Mouse (Mus musculus) forebrain, embryonic 13.5 days (tissue): Measurements from ENCODE around the gene Itpr1. TPM values are rescaled to one million over a fixed set of nuclear protein-coding genes. Genes with fewer than 3 reads are reported as not detected.

ENCODE experiments used
- ATAC-seq: fragments of 200-750 bp; cut with Nextera tagmentation; 2 replicates; pipeline ENCODE4 v1.8.0; 2017
- H3K27ac ChIP-seq: fragments of 300-500 bp; sonication (generic); 2 replicates; pipeline ENCODE4 v1.5.1; 2015; ENCODE audit warnings: inconsistent platforms, mild to moderate bottlenecking, moderate library complexity
- H3K27me3 ChIP-seq: fragments of 300-500 bp; sonication (generic); 2 replicates; pipeline ENCODE4 v1.6.1; 2015; ENCODE audit warnings: mild to moderate bottlenecking, inconsistent platforms
- H3K36me3 ChIP-seq: fragments of 300-500 bp; sonication (generic); 2 replicates; pipeline ENCODE4 v1.6.1; 2015; ENCODE audit warnings: mild to moderate bottlenecking, inconsistent platforms; ENCODE audit not compliant: poor library complexity, severe bottlenecking
- H3K4me1 ChIP-seq: fragments of 300-500 bp; sonication (generic); 2 replicates; pipeline ENCODE4 v1.6.1; 2015; ENCODE audit warnings: inconsistent platforms
- H3K4me2 ChIP-seq: fragments of 300-500 bp; sonication (generic); 2 replicates; pipeline ENCODE4 v1.6.1; 2015; ENCODE audit warnings: inconsistent platforms, mild to moderate bottlenecking, moderate library complexity
- H3K4me3 ChIP-seq: fragments of 300-500 bp; sonication (generic); 2 replicates; pipeline ENCODE4 v1.5.1; 2015; ENCODE audit warnings: mild to moderate bottlenecking, inconsistent platforms
- H3K9ac ChIP-seq: fragments of 300-500 bp; sonication (generic); 2 replicates; pipeline ENCODE4 v1.6.1; 2015; ENCODE audit warnings: mild to moderate bottlenecking, inconsistent platforms
- H3K9me3 ChIP-seq: fragments of 300-500 bp; sonication (generic); replicated peaks from 2 replicates; pipeline ENCODE4 v1.6.1; 2016; ENCODE audit warnings: inconsistent platforms
- WGBS: fragments of 180-500 bp; shearing (Covaris S2); methylation state at CpG from one replicate; pipeline ENCODE4 v1.1.7; 2015; 5-methylcytosine and 5-hydroxymethylcytosine counted together
- polyA plus RNA-seq: library from polyadenylated mRNA; unstranded; fragments of >200 nt; fragmentation: Nextera tagmentation; extraction: Ambion mirVana; gene quantifications from 2 replicates; pipeline ENCODE4 v1.2.1, GENCODE M21; 2015

Itpr1 gene
- polyA plus RNA-seq, 1 experiment from 2014 or later, result 6.9 TPM

GRCm38 (mm10) chr6:108504717-108505116 lies 291.8 kb downstream of the Itpr1 start:
- 76% methylated on average over 7 of the region's 7 CpGs for WGBS
- Histone ChIP-seq H3K4me2 (no peak overlapping the region), H3K27me3 (no peaks in the 10 kb centered on the region), H3K4me1 (no peaks in the 10 kb centered on the region), H3K27ac (no peak overlapping the region), H3K4me3 (no peak overlapping the region), H3K36me3 (no peaks in the 10 kb centered on the region), H3K9ac (no peak overlapping the region), H3K9me3 (no peaks in the 10 kb centered on the region)
- no peak for ATAC-seq

GRCm38 (mm10) chr6:108506161-108506560 lies 293.3 kb downstream of the Itpr1 start:
- Histone ChIP-seq H3K4me2 (no peak overlapping the region), H3K9ac (no peak overlapping the region), H3K36me3 (no peaks in the 10 kb centered on the region), H3K9me3 (no peaks in the 10 kb centered on the region), H3K27me3 (no peaks in the 10 kb centered on the region), H3K4me3 (no peak overlapping the region), H3K4me1 (no peaks in the 10 kb centered on the region), H3K27ac (no peak overlapping the region)
- no peak for ATAC-seq
- 95% methylated on average over 3 of the region's 3 CpGs for WGBS

GRCm38 (mm10) chr6:108507337-108507736 lies 294.4 kb downstream of the Itpr1 start:
- Histone ChIP-seq H3K36me3 (no peaks in the 10 kb centered on the region), H3K9ac (no peak overlapping the region), H3K4me3 (no peak overlapping the region), H3K4me1 (no peaks in the 10 kb centered on the region), H3K27me3 (no peaks in the 10 kb centered on the region), H3K27ac (no peak overlapping the region), H3K9me3 (no peaks in the 10 kb centered on the region), H3K4me2 (no peak overlapping the region)
- ATAC-seq, result no peak
- 74% methylated on average over 3 of the region's 3 CpGs for WGBS

GRCm38 (mm10) chr6:108509320-108509719 lies 296.4 kb downstream of the Itpr1 start:
- Histone ChIP-seq H3K4me1 (no peaks in the 10 kb centered on the region), H3K4me3 (no peak overlapping the region), H3K4me2 (no peak overlapping the region), H3K36me3 (no peaks in the 10 kb centered on the region), H3K27me3 (no peaks in the 10 kb centered on the region), H3K27ac (no peak overlapping the region), H3K9me3 (no peaks in the 10 kb centered on the region), H3K9ac (no peak overlapping the region)
- WGBS, result 88% methylated on average over 2 of the region's 2 CpGs
- ATAC-seq, result no peak

- WGBS, result 59% methylated on average over 9 of the region's 9 CpGs
- no peak overlapping the region for H3K27ac ChIP-seq
Observed at GRCm38 (mm10) chr6:108510101-108510500, 297.2 kb downstream of the Itpr1 start.

GRCm38 (mm10) chr6:108512097-108512496 lies 299.2 kb downstream of the Itpr1 start:
- Histone ChIP-seq H3K27me3 (no peaks in the 10 kb centered on the region), H3K9ac (no peak overlapping the region), H3K4me2 (no peak overlapping the region), H3K9me3 (no peaks in the 10 kb centered on the region), H3K27ac (no peak overlapping the region), H3K4me1 (no peaks in the 10 kb centered on the region), H3K36me3 (no peaks in the 10 kb centered on the region), H3K4me3 (no peak overlapping the region)
- 70% methylated on average over 3 of the region's 3 CpGs for WGBS
- ATAC-seq, result no peak

More at GRCm38 (mm10) chr6:108510101-108510500, 297.2 kb downstream of the Itpr1 start:
- no peaks in the 10 kb centered on the region for H3K9me3 ChIP-seq
- no peak overlapping the region for H3K4me2 ChIP-seq
- no peak overlapping the region for H3K9ac ChIP-seq
- H3K27me3 ChIP-seq, result no peaks in the 10 kb centered on the region
- H3K36me3 ChIP-seq, result no peaks in the 10 kb centered on the region
- no peak for ATAC-seq
- no peak overlapping the region for H3K4me3 ChIP-seq
- H3K4me1 ChIP-seq, result no peaks in the 10 kb centered on the region

- no peak overlapping the region for H3K4me2 ChIP-seq
- no peak overlapping the region for H3K4me3 ChIP-seq
- H3K36me3 ChIP-seq, result no peaks in the 10 kb centered on the region
- peaks cover 6% of the 10 kb centered on the region for H3K4me1 ChIP-seq
- no peak overlapping the region for H3K27ac ChIP-seq
- no peaks in the 10 kb centered on the region for H3K27me3 ChIP-seq
- H3K9me3 ChIP-seq, result no peaks in the 10 kb centered on the region
- WGBS, result 86% methylated on average over 9 of the region's 9 CpGs
- H3K9ac ChIP-seq, result no peak overlapping the region
- no peak for ATAC-seq
Observed at GRCm38 (mm10) chr6:108512994-108513393, 300.1 kb downstream of the Itpr1 start.

- Histone ChIP-seq H3K4me2 (no peak overlapping the region), H3K4me3 (no peak overlapping the region), H3K9me3 (no peaks in the 10 kb centered on the region), H3K36me3 (no peaks in the 10 kb centered on the region), H3K27ac (no peak overlapping the region), H3K27me3 (no peaks in the 10 kb centered on the region), H3K9ac (no peak overlapping the region), H3K4me1 (peaks cover 6% of the 10 kb centered on the region)
- WGBS, result 94% methylated on average over 1 of the region's 1 CpGs
- no peak for ATAC-seq
Observed at GRCm38 (mm10) chr6:108516248-108516647, 303.4 kb downstream of the Itpr1 start.

- peak; percentile 54; the same call in 1 of the 2 replicates for ATAC-seq
- Histone ChIP-seq H3K4me3 (no peak overlapping the region), H3K27me3 (no peaks in the 10 kb centered on the region), H3K36me3 (no peaks in the 10 kb centered on the region), H3K4me1 (peaks cover 6% of the 10 kb centered on the region), H3K4me2 (no peak overlapping the region), H3K27ac (no peak overlapping the region), H3K9ac (no peak overlapping the region), H3K9me3 (no peaks in the 10 kb centered on the region)
- WGBS, result 71% methylated on average over 12 of the region's 12 CpGs
Observed at GRCm38 (mm10) chr6:108517241-108517981, 304.5 kb downstream of the Itpr1 start.

GRCm38 (mm10) chr6:108517986-108518385 lies 305.1 kb downstream of the Itpr1 start:
- no peak for ATAC-seq
- WGBS, result 92% methylated on average over 1 of the region's 1 CpGs
- H3K36me3 ChIP-seq, result no peaks in the 10 kb centered on the region

GRCm38 (mm10) chr6:108518552-108518951 lies 305.7 kb downstream of the Itpr1 start:
- no peaks in the 10 kb centered on the region for H3K9me3 ChIP-seq
- no peak overlapping the region for H3K4me3 ChIP-seq
- ATAC-seq, result no peak
- no peaks in the 10 kb centered on the region for H3K27me3 ChIP-seq
- no peak overlapping the region for H3K9ac ChIP-seq
- no peaks in the 10 kb centered on the region for H3K36me3 ChIP-seq
- H3K4me1 ChIP-seq, result peaks cover 6% of the 10 kb centered on the region
- H3K27ac ChIP-seq, result no peak overlapping the region
- H3K4me2 ChIP-seq, result no peak overlapping the region
- WGBS, result 80% methylated on average over 14 of the region's 14 CpGs

More at GRCm38 (mm10) chr6:108517986-108518385, 305.1 kb downstream of the Itpr1 start:
- Histone ChIP-seq H3K4me3 (no peak overlapping the region), H3K4me1 (peaks cover 6% of the 10 kb centered on the region), H3K4me2 (no peak overlapping the region), H3K27me3 (no peaks in the 10 kb centered on the region), H3K27ac (no peak overlapping the region), H3K9ac (no peak overlapping the region), H3K9me3 (no peaks in the 10 kb centered on the region)

- no peak overlapping the region for H3K27ac ChIP-seq
- H3K9ac ChIP-seq, result no peak overlapping the region
- peaks cover 6% of the 10 kb centered on the region for H3K4me1 ChIP-seq
- no peak for ATAC-seq
- H3K4me2 ChIP-seq, result no peak overlapping the region
- H3K27me3 ChIP-seq, result no peaks in the 10 kb centered on the region
- no peaks in the 10 kb centered on the region for H3K9me3 ChIP-seq
- no peaks in the 10 kb centered on the region for H3K36me3 ChIP-seq
- no peak overlapping the region for H3K4me3 ChIP-seq
- WGBS, result 95% methylated on average over 9 of the region's 9 CpGs
Observed at GRCm38 (mm10) chr6:108519327-108519726, 306.4 kb downstream of the Itpr1 start.
